Mouse (Mus musculus) E14TG2a.4 (cell line): Measurements from ENCODE around the gene Pakap.

Experiments used
- H3K27me3 ChIP-seq: 2 replicates; pipeline ENCODE4 v1.6.1; 2014; ENCODE audit warnings: low read length, control low read depth; ENCODE audit not compliant: insufficient read depth
- H3K36me3 ChIP-seq: 2 replicates; pipeline ENCODE4 v1.6.1; 2014; ENCODE audit warnings: low read length, control low read depth; ENCODE audit not compliant: insufficient read depth
- H3K4me1 ChIP-seq: replicated peaks from 2 replicates; pipeline ENCODE4 v1.6.1; 2014; ENCODE audit warnings: low read depth, low read length, control low read depth
- H3K4me3 ChIP-seq: replicated peaks from 2 replicates; pipeline ENCODE4 v1.5.1; 2014; ENCODE audit warnings: mild to moderate bottlenecking, low read length
- H3K9me3 ChIP-seq: 2 replicates; pipeline ENCODE4 v1.6.1; 2014; ENCODE audit warnings: low read length, control low read depth
- CTCF ChIP-seq: conservative IDR thresholded peaks from 2 replicates; pipeline ENCODE4 v1.5.1; 2014; ENCODE audit warnings: low read length
- NANOG ChIP-seq: IDR thresholded peaks from 2 replicates; pipeline ENCODE4 v1.6.1; 2014; ENCODE audit warnings: borderline replicate concordance, low read length, mixed read lengths
- POU5F1 ChIP-seq: IDR thresholded peaks from 2 replicates; pipeline ENCODE4 v1.6.1; 2014; ENCODE audit warnings: low read length, borderline replicate concordance

The Pakap gene

DNA sequence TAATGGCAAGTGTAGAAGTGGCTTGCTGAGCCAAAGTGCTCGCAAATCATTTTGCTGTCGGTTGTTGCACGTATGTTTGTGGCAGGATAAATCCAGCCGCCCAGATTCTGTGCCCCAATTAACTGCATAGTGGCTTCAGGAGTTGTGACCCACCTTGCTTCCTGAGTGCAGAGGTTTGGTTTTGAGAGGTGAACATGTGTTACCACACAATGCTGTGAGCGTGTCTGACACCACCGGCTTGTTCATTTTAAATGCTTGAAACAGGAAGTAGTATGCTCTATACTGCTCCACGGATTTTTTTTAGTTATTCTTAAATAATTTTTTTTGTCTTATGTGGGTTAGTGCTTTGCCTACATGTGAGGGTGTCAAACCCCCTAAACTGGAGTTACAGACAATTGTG, 264.3 kb downstream of the Pakap start:
- no peak for TF ChIP-seq CTCF
- TF ChIP-seq POU5F1: no peak
- no peak for TF ChIP-seq NANOG
- Histone ChIP-seq H3K27me3 (no peaks in the 10 kb centered on the region), H3K4me1 (peaks cover 31% of the 10 kb centered on the region), H3K36me3 (peaks cover 58% of the 10 kb centered on the region), H3K4me3 (no peak overlapping the region), H3K9me3 (peaks cover 78% of the 10 kb centered on the region)

DNA sequence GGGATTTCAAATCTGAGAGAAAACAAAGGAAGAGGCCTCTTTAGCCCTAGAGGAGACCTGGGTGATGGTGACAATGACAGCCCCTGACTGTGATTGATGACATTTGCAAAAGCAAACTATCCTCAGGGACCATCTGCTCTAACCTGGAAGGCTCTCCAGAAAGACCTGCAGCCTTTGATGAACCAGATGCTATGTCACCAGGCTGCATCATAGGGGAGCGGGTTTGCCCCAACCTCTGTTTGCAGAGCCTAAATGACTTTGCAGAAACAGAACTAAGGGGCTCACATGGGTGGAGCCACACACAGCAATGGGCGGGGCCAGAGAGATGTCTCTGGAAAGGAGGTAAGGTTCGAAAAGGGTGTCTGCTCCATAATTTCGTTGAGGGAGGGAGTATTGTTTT, 265.1 kb downstream of the Pakap start:
- peaks cover 51% of the 10 kb centered on the region for H3K36me3 ChIP-seq
- peaks cover 38% of the 10 kb centered on the region for H3K4me1 ChIP-seq
- TF ChIP-seq NANOG (no peak), POU5F1 (no peak), CTCF (no peak)

DNA sequence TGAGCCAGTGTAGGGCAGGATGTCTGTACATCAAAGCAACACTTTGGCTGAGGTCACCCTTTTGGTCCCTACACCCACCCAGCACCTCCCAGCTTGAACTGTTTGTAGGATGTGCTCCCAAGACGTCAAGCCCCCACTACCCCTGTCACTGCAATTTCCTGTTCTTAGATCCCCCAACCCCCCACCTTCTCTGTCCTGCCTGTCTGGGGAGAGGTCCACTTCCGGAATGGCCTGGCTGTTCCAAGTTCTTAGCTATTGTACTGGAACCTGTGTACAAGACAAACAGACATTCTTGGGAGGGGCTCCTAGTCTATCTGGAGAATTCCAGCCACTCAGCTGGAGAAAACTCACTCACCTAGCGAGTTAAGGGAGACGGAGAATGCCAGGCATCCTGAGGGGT, 266.2 kb downstream of the Pakap start:
- no peak for TF ChIP-seq CTCF
- TF ChIP-seq POU5F1: no peak
- TF ChIP-seq NANOG: no peak
- Histone ChIP-seq H3K36me3 (peaks cover 43% of the 10 kb centered on the region), H3K4me1 (peaks cover 45% of the 10 kb centered on the region), H3K9me3 (peaks cover 60% of the 10 kb centered on the region), H3K4me3 (no peak overlapping the region), H3K27me3 (no peaks in the 10 kb centered on the region)

More for the DNA sequence above, 265.1 kb downstream of the Pakap start:
- Histone ChIP-seq H3K27me3 (no peaks in the 10 kb centered on the region), H3K9me3 (peaks cover 70% of the 10 kb centered on the region), H3K4me3 (no peak overlapping the region)

DNA sequence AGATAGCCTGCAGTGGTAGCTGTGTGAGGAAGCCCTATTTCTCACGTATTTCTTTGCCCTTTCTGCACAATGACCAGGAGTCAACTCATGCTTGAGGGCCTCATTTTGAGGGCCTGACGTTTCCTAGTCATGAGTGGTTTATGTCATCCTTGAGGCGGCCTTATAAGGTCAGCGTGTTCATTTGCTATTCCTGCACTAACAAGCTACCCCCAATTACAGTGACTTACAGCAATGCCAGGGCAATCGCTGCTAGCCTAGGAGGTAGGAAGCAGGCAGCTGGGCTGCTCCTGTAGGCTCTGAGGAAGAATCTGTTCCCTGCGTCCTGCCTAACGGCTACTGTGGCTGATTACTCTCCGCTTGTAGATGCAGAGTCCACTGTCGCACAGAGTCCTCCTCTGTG, 269.1 kb downstream of the Pakap start:
- Histone ChIP-seq H3K9me3 (peaks cover 60% of the 10 kb centered on the region), H3K4me3 (0 out of 2 replicates have a peak overlapping the region, but pooled peaks have one; percentile 10), H3K27me3 (no peaks in the 10 kb centered on the region), H3K4me1 (peaks cover 68% of the 10 kb centered on the region), H3K36me3 (peaks cover 30% of the 10 kb centered on the region)
- TF ChIP-seq NANOG: no peak
- TF ChIP-seq CTCF: no peak
- no peak for TF ChIP-seq POU5F1

DNA sequence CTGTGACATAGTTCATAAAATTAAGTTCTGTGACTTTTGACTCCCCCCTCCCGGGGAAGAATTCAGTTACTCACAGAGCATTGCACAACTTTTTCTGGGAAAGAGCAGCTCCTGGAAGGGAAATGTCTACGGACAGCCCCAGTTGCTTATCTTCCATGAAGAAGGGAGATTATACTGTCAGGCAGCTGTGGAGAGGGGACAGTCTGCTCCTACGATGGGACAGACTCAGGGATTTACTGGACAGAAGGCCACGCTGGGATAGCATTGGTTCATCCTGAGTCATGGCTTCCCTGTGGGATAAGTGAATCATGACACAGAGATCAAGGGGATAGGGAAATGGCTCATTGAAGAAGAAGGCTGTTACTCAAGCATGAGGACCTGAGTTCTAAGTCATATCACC, 271.4 kb downstream of the Pakap start:
- peaks cover 79% of the 10 kb centered on the region for H3K4me1 ChIP-seq
- H3K9me3 ChIP-seq: peaks cover 60% of the 10 kb centered on the region
- H3K36me3 ChIP-seq: peaks cover 26% of the 10 kb centered on the region
- H3K27me3 ChIP-seq: no peaks in the 10 kb centered on the region
- TF ChIP-seq NANOG (no peak), POU5F1 (no peak), CTCF (no peak)
- H3K4me3 ChIP-seq: no peak overlapping the region

DNA sequence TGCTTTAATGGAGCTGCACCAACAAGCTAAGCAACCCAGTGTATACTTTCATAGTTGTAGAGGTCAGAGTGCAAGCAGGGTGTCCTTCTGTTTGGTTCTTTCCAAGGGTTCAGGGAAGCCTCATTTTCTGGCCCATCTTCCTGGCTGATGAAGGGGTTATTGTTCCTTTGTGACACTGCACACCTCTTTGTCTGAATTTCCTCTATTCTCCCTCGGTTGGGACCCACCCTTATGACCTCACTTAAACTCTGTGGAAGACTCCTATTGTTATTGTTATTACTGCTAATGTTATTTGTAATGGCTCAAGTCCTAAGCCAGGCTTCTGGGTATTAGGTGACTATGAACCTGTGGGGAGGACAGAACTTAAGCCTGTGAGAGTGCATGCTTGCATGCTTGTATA, 273.9 kb downstream of the Pakap start:
- H3K36me3 ChIP-seq: peaks cover 41% of the 10 kb centered on the region
- 0 out of 2 replicates have a peak overlapping the region, but pooled peaks have one; percentile 17 for H3K4me3 ChIP-seq
- peaks cover 60% of the 10 kb centered on the region for H3K4me1 ChIP-seq
- TF ChIP-seq CTCF: no peak
- peak; percentile 93 for TF ChIP-seq NANOG
- peaks cover 77% of the 10 kb centered on the region for H3K9me3 ChIP-seq
- no peaks in the 10 kb centered on the region for H3K27me3 ChIP-seq

DNA sequence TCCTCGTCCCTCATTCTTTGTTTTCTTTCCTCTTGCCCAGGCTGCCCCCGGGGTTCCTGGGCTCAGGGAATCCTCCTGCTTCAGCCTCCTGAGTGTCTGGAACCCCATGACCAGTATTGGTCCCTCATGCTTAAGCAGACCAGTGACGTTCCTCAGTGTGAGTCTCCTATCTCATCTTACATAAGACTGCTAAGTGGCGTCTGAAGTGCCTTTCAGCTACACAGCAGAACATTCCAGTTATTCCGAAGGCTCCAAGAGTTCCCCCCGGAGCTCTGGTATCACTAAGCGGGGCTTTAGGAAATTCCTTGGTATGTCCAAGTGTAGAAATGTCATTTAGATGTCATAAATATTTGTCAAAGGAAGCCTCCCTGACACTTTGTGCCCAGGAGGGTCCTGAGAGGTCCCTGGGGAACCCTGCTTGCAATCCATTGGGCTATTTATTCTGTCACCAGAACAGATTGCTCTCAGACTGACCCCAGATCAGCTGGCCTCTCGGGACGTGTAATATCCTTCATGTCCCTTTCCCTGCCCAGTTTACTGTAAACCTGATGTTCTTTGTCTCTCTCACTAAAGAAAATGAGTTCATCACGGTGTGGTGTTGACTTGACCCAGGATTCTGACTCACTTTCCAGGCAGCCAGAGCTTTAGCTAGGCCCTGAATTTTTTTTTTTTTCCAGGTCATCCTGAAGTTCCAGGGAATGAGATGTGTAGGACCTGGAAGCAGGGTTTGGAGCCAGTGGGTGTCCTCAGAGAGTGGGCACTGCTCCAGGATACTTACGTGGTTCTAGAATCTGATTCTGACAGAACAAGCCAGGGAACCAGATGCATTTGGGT, 274.7 kb downstream of the Pakap start:
- Histone ChIP-seq H3K36me3 (peaks cover 49% of the 10 kb centered on the region), H3K9me3 (peaks cover 85% of the 10 kb centered on the region)
- TF ChIP-seq CTCF (no peak), NANOG (no peak), POU5F1 (no peak)

DNA sequence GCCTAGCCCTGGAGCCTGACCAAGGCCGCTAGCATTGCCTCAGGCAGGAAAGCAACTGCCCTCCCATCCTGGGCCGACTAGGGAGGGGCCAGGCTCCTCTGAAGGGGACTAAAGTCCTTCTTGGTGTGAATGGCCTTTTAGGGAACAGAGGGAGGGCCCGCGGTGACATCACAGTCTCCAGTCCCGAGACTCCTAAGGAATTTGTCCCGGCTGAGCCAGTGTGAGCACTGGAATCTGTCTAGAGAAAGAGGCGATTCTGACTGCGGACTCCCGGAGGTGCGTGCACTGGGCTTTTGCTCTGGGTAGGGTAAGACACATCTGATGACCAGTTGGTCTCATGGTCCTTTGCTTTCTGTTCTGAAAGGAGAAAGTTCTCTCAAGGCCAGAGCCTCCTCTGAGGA, 277.1 kb downstream of the Pakap start:
- peaks cover 98% of the 10 kb centered on the region for H3K9me3 ChIP-seq
- peak overlapping the region; percentile 57 for H3K4me3 ChIP-seq
- no peaks in the 10 kb centered on the region for H3K27me3 ChIP-seq
- peaks cover 44% of the 10 kb centered on the region for H3K4me1 ChIP-seq
- H3K36me3 ChIP-seq: peaks cover 65% of the 10 kb centered on the region
- TF ChIP-seq CTCF (no peak), POU5F1 (no peak), NANOG (no peak)

More for the DNA sequence above, 274.7 kb downstream of the Pakap start:
- Histone ChIP-seq H3K4me1 (peaks cover 58% of the 10 kb centered on the region), H3K4me3 (0 out of 2 replicates have a peak overlapping the region, but pooled peaks have one; percentile 17), H3K27me3 (no peaks in the 10 kb centered on the region)
